Mouse (Mus musculus): ENCODE results near the gene L2hgdh. TPM values are rescaled to one million over a fixed set of nuclear protein-coding genes. Genes with fewer than 3 reads are reported as not detected.

The L2hgdh gene
- polyA plus RNA-seq, 2 experiments = 7.5 to 9.3 TPM

DNA sequence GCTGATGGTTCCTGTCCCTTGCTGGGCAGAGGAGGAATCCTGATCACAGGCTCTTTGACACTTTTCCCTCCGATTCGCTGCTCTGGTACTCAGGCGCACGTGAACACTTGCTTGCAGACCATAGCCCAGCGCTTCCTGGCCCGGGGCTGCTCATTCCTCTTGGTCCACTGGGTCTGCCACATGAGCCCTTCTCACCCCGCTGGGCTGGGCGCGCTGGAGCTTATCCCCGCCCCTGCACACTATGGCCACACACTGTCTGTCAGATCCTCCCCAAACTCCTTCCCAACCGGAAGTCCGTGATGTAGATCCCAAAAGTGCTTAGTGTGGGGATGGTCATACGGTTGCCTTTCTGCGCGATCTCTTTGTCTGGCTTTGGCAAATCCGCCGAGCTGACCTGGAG lies 31.2 kb downstream of the L2hgdh start:
- H3K27me3 ChIP-seq (ENCODE audit: control insufficient read depth, insufficient read depth, low read length) = no peaks in the 10 kb centered on the region
- TF ChIP-seq CTCF (IDR thresholded peaks at IDR 0.05; ENCODE audit: low read depth) = no peak
- no peak for TF ChIP-seq EP300 (IDR thresholded peaks at IDR 0.05; ENCODE audit: low read depth)
- H3K4me2 ChIP-seq (ENCODE audit: low read depth) = no peak overlapping the region
- no peaks in the 10 kb centered on the region for H3K4me1 ChIP-seq (replicated peaks; ENCODE audit: control insufficient read depth in 2 of 2, insufficient read depth in 2 of 2, low read length in 1 of 2)
- no peaks in the 10 kb centered on the region for H3K36me3 ChIP-seq (replicated peaks; ENCODE audit: control insufficient read depth, insufficient read depth, low read depth)
- H3K9ac ChIP-seq (replicated peaks) = no peak overlapping the region
- DNase-seq (ENCODE audit: low read depth in 3 of 3, low spot score in 3 of 3) (no peak), ATAC-seq (ENCODE audit: insufficient read depth) (no peak)
- no peak overlapping the region for H3K4me3 ChIP-seq (ENCODE audit: insufficient read depth in 1 of 2, low read depth in 2 of 2, low read length in 2 of 2)
- H3K27ac ChIP-seq = no peak overlapping the region
- 86% methylated on average over 17 of the region's 17 CpGs for WGBS (ENCODE audit: insufficient replicate concordance)
- no peaks in the 10 kb centered on the region for H3K9me3 ChIP-seq (ENCODE audit: control insufficient read depth, low read length)

- H3K4me2 ChIP-seq (ENCODE audit: low read depth) = no peak overlapping the region
- no peak overlapping the region for H3K27ac ChIP-seq
- H3K4me3 ChIP-seq (ENCODE audit: insufficient read depth in 1 of 2, low read depth in 2 of 2, low read length in 2 of 2) = no peak overlapping the region
- DNase-seq (ENCODE audit: low read depth in 3 of 3, low spot score in 3 of 3) (no peak), ATAC-seq (ENCODE audit: insufficient read depth) (no peak)
- no peaks in the 10 kb centered on the region for H3K27me3 ChIP-seq (ENCODE audit: control insufficient read depth, insufficient read depth, low read length)
- no peaks in the 10 kb centered on the region for H3K9me3 ChIP-seq (ENCODE audit: control insufficient read depth, low read length)
- 0 out of 4 replicates have a peak, but pooled peaks cover 0 to 2% of the 10 kb centered on the region in 2 experiments for H3K4me1 ChIP-seq (replicated peaks; ENCODE audit: control insufficient read depth in 2 of 2, insufficient read depth in 2 of 2, low read length in 1 of 2)
- no peak for TF ChIP-seq CTCF (IDR thresholded peaks at IDR 0.05; ENCODE audit: low read depth)
- no peak for TF ChIP-seq EP300 (IDR thresholded peaks at IDR 0.05; ENCODE audit: low read depth)
- WGBS (ENCODE audit: insufficient replicate concordance) = 81% methylated on average over 4 of the region's 4 CpGs
- no peak overlapping the region for H3K9ac ChIP-seq (replicated peaks)
- H3K36me3 ChIP-seq (replicated peaks; ENCODE audit: control insufficient read depth, insufficient read depth, low read depth) = no peaks in the 10 kb centered on the region
Measured at GRCm38 (mm10) chr12:69690714-69691113, 34.0 kb downstream of the L2hgdh start.

GRCm38 (mm10) chr12:69689094-69689493 lies 35.6 kb downstream of the L2hgdh start:
- no peak overlapping the region for H3K4me2 ChIP-seq (ENCODE audit: low read depth)
- H3K9me3 ChIP-seq (ENCODE audit: control insufficient read depth, low read length) = no peaks in the 10 kb centered on the region
- no peak overlapping the region for H3K27ac ChIP-seq
- no peaks in the 10 kb centered on the region for H3K27me3 ChIP-seq (ENCODE audit: control insufficient read depth, insufficient read depth, low read length)
- 0 out of 4 replicates have a peak, but pooled peaks cover 0 to 2% of the 10 kb centered on the region in 2 experiments for H3K4me1 ChIP-seq (replicated peaks; ENCODE audit: control insufficient read depth in 2 of 2, insufficient read depth in 2 of 2, low read length in 1 of 2)
- no peak overlapping the region for H3K9ac ChIP-seq (replicated peaks)
- no peak for DNase-seq (ENCODE audit: low read depth in 3 of 3, low spot score in 3 of 3)
- H3K4me3 ChIP-seq (ENCODE audit: insufficient read depth in 1 of 2, low read depth in 2 of 2, low read length in 2 of 2) = no peak overlapping the region
- no peak for ATAC-seq (ENCODE audit: insufficient read depth)
- no peak for TF ChIP-seq EP300 (IDR thresholded peaks at IDR 0.05; ENCODE audit: low read depth)
- no peak for TF ChIP-seq CTCF (IDR thresholded peaks at IDR 0.05; ENCODE audit: low read depth)
- no peaks in the 10 kb centered on the region for H3K36me3 ChIP-seq (replicated peaks; ENCODE audit: control insufficient read depth, insufficient read depth, low read depth)

- TF ChIP-seq EP300 (IDR thresholded peaks at IDR 0.05; ENCODE audit: low read depth) (no peak), CTCF (IDR thresholded peaks at IDR 0.05; ENCODE audit: low read depth) (no peak)
- ATAC-seq (ENCODE audit: insufficient read depth) = no peak
- H3K4me2 ChIP-seq (ENCODE audit: low read depth) = no peak overlapping the region
- no peak for DNase-seq (ENCODE audit: low read depth in 3 of 3, low spot score in 3 of 3)
- no peak overlapping the region for H3K9ac ChIP-seq (replicated peaks)
- H3K36me3 ChIP-seq (replicated peaks; ENCODE audit: control insufficient read depth, insufficient read depth, low read depth) = no peaks in the 10 kb centered on the region
- H3K9me3 ChIP-seq (ENCODE audit: control insufficient read depth, low read length) = no peaks in the 10 kb centered on the region
- no peak overlapping the region for H3K27ac ChIP-seq
- WGBS (ENCODE audit: insufficient replicate concordance) = 64% methylated on average over 2 of the region's 2 CpGs
- no peak overlapping the region for H3K4me3 ChIP-seq (ENCODE audit: insufficient read depth in 1 of 2, low read depth in 2 of 2, low read length in 2 of 2)
- H3K27me3 ChIP-seq (ENCODE audit: control insufficient read depth, insufficient read depth, low read length) = no peaks in the 10 kb centered on the region
- H3K4me1 ChIP-seq (replicated peaks; ENCODE audit: control insufficient read depth in 2 of 2, insufficient read depth in 2 of 2, low read length in 1 of 2) = peaks cover 0 to 5% of the 10 kb centered on the region in 2 experiments; a peak in 1 of 4 replicates
Measured at GRCm38 (mm10) chr12:69688368-69688767, 36.3 kb downstream of the L2hgdh start.

- Histone ChIP-seq H3K4me3 (ENCODE audit: insufficient read depth in 1 of 2, low read depth in 2 of 2, low read length in 2 of 2) (peak overlapping the region; percentile 18 to 95; a peak in 2 of 4 replicates), H3K9ac (replicated peaks) (peak overlapping the region; percentile 87), H3K4me2 (ENCODE audit: low read depth) (peak overlapping the region; percentile 74), H3K4me1 (replicated peaks; ENCODE audit: control insufficient read depth in 2 of 2, insufficient read depth in 2 of 2, low read length in 1 of 2) (peaks cover 3 to 17% of the 10 kb centered on the region in 2 experiments; a peak in 3 of 4 replicates), H3K27me3 (ENCODE audit: control insufficient read depth, insufficient read depth, low read length) (no peaks in the 10 kb centered on the region), H3K36me3 (replicated peaks; ENCODE audit: control insufficient read depth, insufficient read depth, low read depth) (no peaks in the 10 kb centered on the region), H3K27ac (peak overlapping the region; percentile 28), H3K9me3 (ENCODE audit: control insufficient read depth, low read length) (no peaks in the 10 kb centered on the region)
- ATAC-seq (ENCODE audit: insufficient read depth) (0 out of 2 replicates have a peak, but pooled peaks have one; percentile 11), DNase-seq (ENCODE audit: low read depth in 3 of 3, low spot score in 3 of 3) (peak; percentile 58 to 63 (median 61))
- WGBS (ENCODE audit: insufficient replicate concordance) = 23% methylated on average over 10 of the region's 10 CpGs
- TF ChIP-seq EP300 (IDR thresholded peaks at IDR 0.05; ENCODE audit: low read depth) = 0 out of 2 replicates have a peak, but pooled peaks have one; percentile 15
- TF ChIP-seq CTCF (IDR thresholded peaks at IDR 0.05; ENCODE audit: low read depth) = no peak
Measured at GRCm38 (mm10) chr12:69683537-69683936, 41.1 kb downstream of the L2hgdh start.

Measured in liver, embryonic 14.5 days (tissue).